Mouse (Mus musculus) forebrain, postnatal 0 days (tissue): ENCODE results near the gene Rnf7. TPM values are rescaled to one million over a fixed set of nuclear protein-coding genes. Genes with fewer than 3 reads are reported as not detected.

Experiments used
- ATAC-seq: fragments of 200-750 bp; cut with Nextera tagmentation; 2 replicates; pipeline ENCODE4 v1.8.0; 2017; ENCODE audit warnings: mild to moderate bottlenecking, moderate library complexity
- DNase-seq: peaks from one replicate; pipeline ENCODE4 v3.0.0-alpha.2; 2015
- H3K27ac ChIP-seq: fragments of 300-500 bp; sonication (generic); 2 replicates; pipeline ENCODE4 v1.5.1; 2014; ENCODE audit warnings: low read depth, mild to moderate bottlenecking, antibody characterized with exemption, low read length, moderate library complexity, mixed read lengths
- H3K27me3 ChIP-seq: fragments of 300-500 bp; sonication (generic); 2 replicates; pipeline ENCODE4 v1.6.1; 2014; ENCODE audit warnings: mild to moderate bottlenecking, low read length, mixed read lengths; ENCODE audit not compliant: insufficient read depth
- H3K36me3 ChIP-seq: fragments of 300-500 bp; sonication (generic); 2 replicates; pipeline ENCODE4 v1.6.1; 2014; ENCODE audit warnings: mild to moderate bottlenecking, moderate library complexity; ENCODE audit not compliant: insufficient read depth
- H3K4me1 ChIP-seq: fragments of 300-500 bp; sonication (generic); 2 replicates; pipeline ENCODE4 v1.6.1; 2014; ENCODE audit warnings: antibody characterized with exemption; ENCODE audit not compliant: insufficient read depth
- H3K4me2 ChIP-seq: fragments of 300-500 bp; sonication (generic); 2 replicates; pipeline ENCODE4 v1.6.1; 2014; ENCODE audit warnings: low read depth, mild to moderate bottlenecking, moderate library complexity
- H3K4me3 ChIP-seq: fragments of 300-500 bp; sonication (generic); 2 replicates; pipeline ENCODE4 v1.5.1; 2014; ENCODE audit warnings: low read depth, low read length, mixed read lengths
- H3K9ac ChIP-seq: fragments of 300-500 bp; sonication (generic); 2 replicates; pipeline ENCODE4 v1.6.1; 2014; ENCODE audit warnings: mild to moderate bottlenecking
- H3K9me3 ChIP-seq: fragments of 300-500 bp; sonication (generic); 2 replicates; pipeline ENCODE4 v1.6.1; 2016; ENCODE audit warnings: low read length
- CTCF ChIP-seq: sonication (generic); IDR thresholded peaks from 2 replicates; pipeline ENCODE4 v1.5.1; 2016; ENCODE audit warnings: antibody characterized with exemption, control low read depth, low read depth
- WGBS: fragments of 180-500 bp; shearing (Covaris S2); extraction: QIAGEN DNeasy Blood & Tissue Kit; methylation state at CpG from one replicate; pipeline ENCODE4 v1.1.7; 2014; 5-methylcytosine and 5-hydroxymethylcytosine counted together
- polyA plus RNA-seq: library from polyadenylated mRNA; unstranded; fragments of >200 nt; fragmentation: Nextera tagmentation; extraction: Ambion mirVana; gene quantifications from 2 replicates; pipeline ENCODE4 v1.2.1, GENCODE M21; 2015
- total RNA-seq: library from RNA; depleted of rRNA; stranded (reverse); fragments of >200 nt; gene quantifications from 2 replicates; pipeline ENCODE4 v1.2.3, GENCODE M21; 2014; rRNA removed

The Rnf7 gene
- total and polyA plus RNA-seq, 2 experiments from 2014 or later: 195 to 300 TPM

- Histone ChIP-seq H3K27ac (peak overlapping the region; percentile 88), H3K36me3 (no peaks in the 10 kb centered on the region), H3K27me3 (peaks cover 14% of the 10 kb centered on the region), H3K4me3 (peak overlapping the region; percentile 39), H3K4me2 (peak overlapping the region; percentile 54), H3K9me3 (no peaks in the 10 kb centered on the region), H3K9ac (peak overlapping the region; percentile 59), H3K4me1 (peaks cover 19% of the 10 kb centered on the region)
- DNase-seq: peak; percentile 43
- ATAC-seq: peak; percentile 40; the same call in 1 of the 2 replicates
- WGBS: 10% methylated on average over 28 of the region's 28 CpGs
- no peak for TF ChIP-seq CTCF
Measured at GRCm38 (mm10) chr9:96436901-96437804, 41.3 kb downstream of the Rnf7 start.

- no peaks in the 10 kb centered on the region for H3K9me3 ChIP-seq
- DNase-seq (no peak), ATAC-seq (no peak)
- H3K36me3 ChIP-seq: no peaks in the 10 kb centered on the region
- H3K4me3 ChIP-seq: no peak overlapping the region
- WGBS: 89% methylated on average over 3 of the region's 3 CpGs
- H3K4me1 ChIP-seq: peaks cover 8% of the 10 kb centered on the region
- no peak overlapping the region for H3K4me2 ChIP-seq
- no peak overlapping the region for H3K27ac ChIP-seq
- peaks cover 8% of the 10 kb centered on the region; the same call in 1 of the 2 replicates for H3K27me3 ChIP-seq
- no peak for TF ChIP-seq CTCF
- H3K9ac ChIP-seq: no peak overlapping the region
Measured at GRCm38 (mm10) chr9:96432575-96432974, 45.9 kb downstream of the Rnf7 start.

GRCm38 (mm10) chr9:96431081-96431480 is 47.4 kb downstream of the Rnf7 start:
- no peak for TF ChIP-seq CTCF
- WGBS: 63% methylated on average over 3 of the region's 3 CpGs

GRCm38 (mm10) chr9:96428336-96429046 is 50.0 kb downstream of the Rnf7 start:
- no peak overlapping the region for H3K4me2 ChIP-seq
- WGBS: 60% methylated on average over 17 of the region's 17 CpGs
- no peaks in the 10 kb centered on the region for H3K4me1 ChIP-seq
- H3K36me3 ChIP-seq: no peaks in the 10 kb centered on the region
- no peak overlapping the region for H3K4me3 ChIP-seq
- ATAC-seq: peak; percentile 95
- no peak overlapping the region for H3K9ac ChIP-seq
- H3K27me3 ChIP-seq: peaks cover 18% of the 10 kb centered on the region
- no peak overlapping the region for H3K27ac ChIP-seq
- no peak for TF ChIP-seq CTCF
- DNase-seq: peak; percentile 89
- H3K9me3 ChIP-seq: no peaks in the 10 kb centered on the region

More at GRCm38 (mm10) chr9:96431081-96431480, 47.4 kb downstream of the Rnf7 start:
- Histone ChIP-seq H3K27me3 (peaks cover 5% of the 10 kb centered on the region; the same call in 1 of the 2 replicates), H3K4me2 (no peak overlapping the region), H3K9me3 (no peaks in the 10 kb centered on the region), H3K27ac (no peak overlapping the region), H3K4me1 (no peaks in the 10 kb centered on the region), H3K4me3 (no peak overlapping the region), H3K36me3 (no peaks in the 10 kb centered on the region), H3K9ac (no peak overlapping the region)
- no peak for ATAC-seq
- no peak for DNase-seq

- Histone ChIP-seq H3K4me3 (no peak overlapping the region), H3K4me2 (no peak overlapping the region), H3K27ac (no peak overlapping the region), H3K4me1 (no peaks in the 10 kb centered on the region), H3K36me3 (no peaks in the 10 kb centered on the region), H3K27me3 (peaks cover 18% of the 10 kb centered on the region), H3K9me3 (no peaks in the 10 kb centered on the region), H3K9ac (no peak overlapping the region)
- ATAC-seq (no peak), DNase-seq (no peak)
- TF ChIP-seq CTCF: no peak
- WGBS: 45% methylated on average over 8 of the region's 8 CpGs
Measured at GRCm38 (mm10) chr9:96424027-96424426, 54.4 kb downstream of the Rnf7 start.

Other genes starting within 250 kb of the Rnf7 start
- 80.7 and 85.4 TPM in 2 replicates for gene Atp1b3, start 114.2 kb downstream of the Rnf7 start, total RNA-seq
- gene Atp1b3, start 114.2 kb downstream of the Rnf7 start, polyA plus RNA-seq: 130 and 167 TPM in 2 replicates
- gene Gm28729, start 46.6 kb upstream of the Rnf7 start, total RNA-seq: 0.33 and 0.38 TPM in 2 replicates
- gene Gm28729, start 46.6 kb upstream of the Rnf7 start, polyA plus RNA-seq: 0.14 and 0.52 TPM in 2 replicates
- 21.5 and 23.2 TPM in 2 replicates for gene Rasa2, start 152.9 kb upstream of the Rnf7 start, total RNA-seq
- gene Rasa2, start 152.9 kb upstream of the Rnf7 start, polyA plus RNA-seq: 5.8 and 14.0 TPM in 2 replicates